Mouse (Mus musculus) limb, embryonic 14.5 days (tissue): ENCODE measurements around the gene Ccndbp1. TPM values are rescaled to one million over a fixed set of nuclear protein-coding genes. Genes with fewer than 3 reads are reported as not detected.

Source experiments
- ATAC-seq: fragments of 200-750 bp; cut with Nextera tagmentation; 2 replicates; pipeline ENCODE4 v1.8.0; 2017; ENCODE audit warnings: low read depth, moderate number of reproducible peaks, moderate TSS enrichment; ENCODE audit not compliant: low FRiP score
- DNase-seq: peaks from one replicate; pipeline ENCODE4 v3.0.0-alpha.2; 2015; ENCODE audit warnings: low spot score
- H3K27ac ChIP-seq: fragments of 300-500 bp; sonication (generic); replicated peaks from 2 replicates; pipeline ENCODE4 v1.5.1; 2014; ENCODE audit warnings: low read depth, mild to moderate bottlenecking, low read length, moderate library complexity, mixed read lengths
- H3K27me3 ChIP-seq: fragments of 300-500 bp; sonication (generic); 2 replicates; pipeline ENCODE4 v1.6.1; 2014; ENCODE audit warnings: low read length, mixed read lengths; ENCODE audit not compliant: control insufficient read depth, insufficient read depth
- H3K36me3 ChIP-seq: fragments of 300-500 bp; sonication (generic); 2 replicates; pipeline ENCODE4 v1.6.1; 2014; ENCODE audit warnings: mild to moderate bottlenecking, low read length, moderate library complexity, mixed read lengths; ENCODE audit not compliant: control insufficient read depth, insufficient read depth
- H3K4me1 ChIP-seq: fragments of 300-500 bp; sonication (generic); 2 replicates; pipeline ENCODE4 v1.6.1; 2014; ENCODE audit warnings: antibody characterized with exemption, low read length, mixed read lengths; ENCODE audit not compliant: control insufficient read depth, insufficient read depth
- H3K4me2 ChIP-seq: fragments of 300-500 bp; sonication (generic); replicated peaks from 2 replicates; pipeline ENCODE4 v1.6.1; 2014; ENCODE audit warnings: low read depth, mild to moderate bottlenecking, low read length, moderate library complexity; ENCODE audit not compliant: severe bottlenecking
- H3K4me3 ChIP-seq: fragments of 300-500 bp; sonication (generic); replicated peaks from 2 replicates; pipeline ENCODE4 v1.5.1; 2014; ENCODE audit warnings: low read length
- H3K9ac ChIP-seq: fragments of 300-500 bp; sonication (generic); 2 replicates; pipeline ENCODE4 v1.6.1; 2014; ENCODE audit warnings: mild to moderate bottlenecking, low read depth, low read length, moderate library complexity; ENCODE audit not compliant: severe bottlenecking
- H3K9me3 ChIP-seq: fragments of 300-500 bp; sonication (generic); 2 replicates; pipeline ENCODE4 v1.6.1; 2016; ENCODE audit warnings: low read length; ENCODE audit not compliant: control insufficient read depth
- POLR2A ChIP-seq: fragments of 200-500 bp; IDR thresholded peaks from 2 replicates; pipeline ENCODE4 v1.8.0; 2012; ENCODE audit warnings: inconsistent platforms, mild to moderate bottlenecking, moderate library complexity, borderline replicate concordance; ENCODE audit not compliant: insufficient read depth, insufficient read length; ENCODE audit errors: extremely low read depth
- WGBS: fragments of 180-500 bp; shearing (Covaris S2); extraction: QIAGEN DNeasy Blood & Tissue Kit; methylation state at CpG from one replicate; pipeline ENCODE4 v1.1.7; 2014; 5-methylcytosine and 5-hydroxymethylcytosine counted together
- microRNA-seq: library from miRNA; unstranded; fragments of <30 nt; microRNA quantifications from one replicate; pipeline ENCODE4, GENCODE M21; 2016
- polyA plus RNA-seq, 2 experiments: library from polyadenylated mRNA; depleted of rRNA in 1 of 2; stranded (reverse) in 1 of 2; unstranded in 1 of 2; fragments of >200 nt; fragmentation: Nextera tagmentation in 1 of 2; extraction: Ambion mirVana in 1 of 2; gene quantifications; 2 replicates each; pipeline versions ENCODE4 v1.2.1 to v1.2.3; 2012 to 2014

Ccndbp1 gene
- polyA plus RNA-seq, 2 experiments, result 39.9 to 40.7 TPM

DNA sequence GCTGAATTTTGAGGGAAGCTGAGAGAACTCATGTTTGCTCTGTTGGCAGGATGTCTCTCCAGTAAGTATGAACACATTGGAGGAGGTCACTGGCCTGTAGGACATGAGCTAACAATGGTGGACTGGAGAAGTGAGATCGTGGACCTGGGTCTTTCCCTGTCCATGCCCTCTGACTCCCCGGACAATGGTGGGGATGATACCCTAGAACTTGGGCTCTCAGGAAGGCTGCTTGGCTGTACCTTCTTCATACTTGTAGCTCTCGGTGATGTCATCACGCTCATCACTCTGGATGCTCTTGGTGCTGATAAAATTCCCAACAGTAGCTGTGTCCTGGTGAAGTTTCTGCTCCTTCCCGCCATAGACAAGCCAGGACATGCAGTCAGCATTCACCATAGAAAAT lies 44.0 kb downstream of the Ccndbp1 start:
- Histone ChIP-seq H3K4me1 (no peaks in the 10 kb centered on the region), H3K9me3 (no peaks in the 10 kb centered on the region), H3K36me3 (no peaks in the 10 kb centered on the region), H3K27me3 (no peaks in the 10 kb centered on the region), H3K9ac (no peak overlapping the region), H3K4me3 (no peak overlapping the region), H3K27ac (no peak overlapping the region), H3K4me2 (no peak overlapping the region)
- DNase-seq, result no peak
- TF ChIP-seq POLR2A, result no peak
- no peak for ATAC-seq
- 93% methylated on average over 5 of the region's 5 CpGs for WGBS

DNA sequence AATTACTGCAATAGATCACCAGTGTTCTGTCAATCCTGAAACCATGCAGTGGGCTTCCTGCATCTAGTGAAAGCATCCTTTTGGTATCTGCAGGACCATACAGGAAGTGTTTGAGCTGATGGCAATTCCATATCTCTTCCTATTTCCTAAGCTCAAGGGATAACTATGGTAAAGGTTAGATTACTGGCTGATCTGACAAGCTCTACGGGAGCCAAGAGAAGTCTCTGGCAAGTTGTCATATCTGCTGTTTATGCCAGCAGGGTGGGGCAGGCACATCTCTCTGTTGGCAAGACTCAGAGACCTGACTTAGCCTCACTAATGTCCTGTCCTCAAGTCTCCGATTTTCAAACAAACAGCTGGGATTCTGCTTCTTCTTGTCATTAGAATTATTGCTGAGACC lies 45.9 kb downstream of the Ccndbp1 start:
- H3K4me3 ChIP-seq, result no peak overlapping the region
- ATAC-seq (no peak), DNase-seq (no peak)
- no peak for TF ChIP-seq POLR2A
- no peak overlapping the region for H3K27ac ChIP-seq
- no peaks in the 10 kb centered on the region for H3K9me3 ChIP-seq
- H3K4me2 ChIP-seq, result no peak overlapping the region
- no peaks in the 10 kb centered on the region for H3K36me3 ChIP-seq
- WGBS, result 72% methylated on average over 2 of the region's 2 CpGs
- H3K4me1 ChIP-seq, result no peaks in the 10 kb centered on the region
- no peak overlapping the region for H3K9ac ChIP-seq
- no peaks in the 10 kb centered on the region for H3K27me3 ChIP-seq

DNA sequence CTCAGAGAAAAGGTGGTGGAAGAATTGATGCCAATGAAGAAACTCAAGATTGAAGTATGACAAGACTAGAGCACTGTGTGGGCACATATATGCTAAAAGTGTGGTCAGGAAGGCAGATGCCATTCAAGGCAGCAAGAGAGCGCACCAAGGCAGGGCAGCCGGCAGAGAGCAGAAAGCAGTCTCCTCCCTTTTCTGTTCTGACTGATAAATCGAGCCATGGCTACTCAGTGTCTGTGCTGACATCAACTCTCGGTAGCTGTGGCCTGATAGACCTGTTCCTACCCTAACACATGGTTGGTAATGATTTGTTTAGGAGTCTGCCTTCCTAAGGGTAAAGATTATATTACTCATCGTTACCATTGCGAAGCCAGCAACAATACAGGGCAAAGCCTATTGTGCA lies 47.7 kb downstream of the Ccndbp1 start:
- no peaks in the 10 kb centered on the region for H3K9me3 ChIP-seq
- H3K4me3 ChIP-seq, result no peak overlapping the region
- ATAC-seq (no peak), DNase-seq (no peak)
- H3K36me3 ChIP-seq, result no peaks in the 10 kb centered on the region
- H3K9ac ChIP-seq, result no peak overlapping the region
- WGBS, result 90% methylated on average over 6 of the region's 6 CpGs
- no peak overlapping the region for H3K27ac ChIP-seq
- no peak overlapping the region for H3K4me2 ChIP-seq
- H3K27me3 ChIP-seq, result no peaks in the 10 kb centered on the region
- no peak for TF ChIP-seq POLR2A
- H3K4me1 ChIP-seq, result no peaks in the 10 kb centered on the region

DNA sequence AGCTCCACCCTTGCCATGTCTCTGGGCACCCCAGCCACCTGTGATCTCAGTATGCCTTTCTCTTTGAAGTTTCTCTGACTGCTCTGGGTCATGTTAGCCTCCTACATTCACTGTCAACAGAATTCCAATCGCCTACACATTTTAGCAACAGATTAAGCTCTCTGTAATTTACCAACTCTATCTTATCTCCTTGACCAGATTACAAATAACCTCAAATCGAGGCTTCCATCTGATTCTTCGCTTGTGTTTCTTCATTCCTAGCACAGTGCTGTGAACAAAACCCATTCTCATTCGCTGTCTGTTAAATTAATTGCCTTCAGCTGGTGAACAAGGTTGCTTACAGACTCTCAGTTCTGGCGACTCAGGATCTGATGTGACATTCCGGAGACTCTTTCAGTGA lies 49.8 kb downstream of the Ccndbp1 start:
- Histone ChIP-seq H3K4me2 (no peak overlapping the region), H3K4me1 (no peaks in the 10 kb centered on the region), H3K27me3 (no peaks in the 10 kb centered on the region), H3K4me3 (no peak overlapping the region), H3K36me3 (no peaks in the 10 kb centered on the region), H3K9ac (no peak overlapping the region), H3K9me3 (no peaks in the 10 kb centered on the region), H3K27ac (no peak overlapping the region)
- 57% methylated on average over 6 of the region's 6 CpGs for WGBS
- TF ChIP-seq POLR2A, result no peak
- ATAC-seq, result no peak
- DNase-seq, result no peak

DNA sequence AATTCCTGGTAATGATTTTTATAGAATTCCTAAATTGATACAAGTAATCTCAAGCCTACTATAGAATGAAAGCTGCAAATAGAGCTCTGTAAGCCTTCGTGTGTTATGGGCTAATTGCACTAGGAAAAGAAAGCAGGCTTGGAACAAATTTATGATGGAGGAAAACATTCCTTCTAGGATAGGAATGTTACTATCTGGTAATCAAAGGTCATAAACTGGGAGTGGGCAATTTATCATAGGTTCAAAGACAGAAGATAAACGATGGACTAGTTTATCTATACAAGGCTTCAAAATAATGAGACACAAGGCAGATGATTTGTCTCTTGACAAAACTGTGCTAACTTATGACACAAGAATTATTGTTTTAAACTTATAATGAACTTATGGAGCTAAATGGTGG lies 53.1 kb downstream of the Ccndbp1 start:
- Histone ChIP-seq H3K27me3 (no peaks in the 10 kb centered on the region), H3K4me3 (no peak overlapping the region), H3K36me3 (no peaks in the 10 kb centered on the region), H3K27ac (no peak overlapping the region), H3K4me1 (no peaks in the 10 kb centered on the region), H3K9me3 (no peaks in the 10 kb centered on the region), H3K4me2 (no peak overlapping the region), H3K9ac (no peak overlapping the region)
- WGBS, result 69% methylated on average over 2 of the region's 2 CpGs
- no peak for ATAC-seq
- no peak for DNase-seq
- TF ChIP-seq POLR2A, result no peak

Small RNA genes within 50 kb of the gene (microRNA-seq; reads per million reads assigned to microRNA genes)
- gene Gm44325, result not detected

Other genes with a start within 250 kb of the Ccndbp1 start
- 37.8 and 48.7 TPM in 2 replicates for gene Cdan1, start 158.3 kb upstream of the Ccndbp1 start, polyA plus RNA-seq (2012; rRNA removed)
- gene Cdan1, start 158.3 kb upstream of the Ccndbp1 start, polyA plus RNA-seq (2014; fragmentation: Nextera tagmentation; extraction: Ambion mirVana), result 11.3 and 11.5 TPM in 2 replicates
- gene Ttbk2, start 157.8 kb upstream of the Ccndbp1 start, polyA plus RNA-seq (2012; rRNA removed), result 6.7 TPM in 2 replicates
- gene Ttbk2, start 157.8 kb upstream of the Ccndbp1 start, polyA plus RNA-seq (2014; fragmentation: Nextera tagmentation; extraction: Ambion mirVana), result 5.4 and 5.5 TPM in 2 replicates
- gene Ubr1, start 37.7 kb upstream of the Ccndbp1 start, polyA plus RNA-seq (2012; rRNA removed), result 16.8 and 29.9 TPM in 2 replicates
- gene Ubr1, start 37.7 kb upstream of the Ccndbp1 start, polyA plus RNA-seq (2014; fragmentation: Nextera tagmentation; extraction: Ambion mirVana), result 22.3 and 22.6 TPM in 2 replicates
- 2.9 and 3.0 TPM in 2 replicates for gene Tmem62, start 31.4 kb upstream of the Ccndbp1 start, polyA plus RNA-seq (2012; rRNA removed)
- gene Tmem62, start 31.4 kb upstream of the Ccndbp1 start, polyA plus RNA-seq (2014; fragmentation: Nextera tagmentation; extraction: Ambion mirVana), result 1.4 and 1.5 TPM in 2 replicates
- 0.38 and 0.77 TPM in 2 replicates for gene Epb42, start 28.7 kb downstream of the Ccndbp1 start, polyA plus RNA-seq (2012; rRNA removed)
- gene Epb42, start 28.7 kb downstream of the Ccndbp1 start, polyA plus RNA-seq (2014; fragmentation: Nextera tagmentation; extraction: Ambion mirVana), result 0.98 TPM in 1 of 2 replicates, not detected in the other
- gene Tgm5, start 77.4 kb downstream of the Ccndbp1 start, polyA plus RNA-seq (2012; rRNA removed), result 0.08 and 0.10 TPM in 2 replicates
- not detected in 2 replicates for gene Tgm5, start 77.4 kb downstream of the Ccndbp1 start, polyA plus RNA-seq (2014; fragmentation: Nextera tagmentation; extraction: Ambion mirVana)
- 0.05 and 0.06 TPM in 2 replicates for gene Tgm7, start 101.4 kb downstream of the Ccndbp1 start, polyA plus RNA-seq (2012; rRNA removed)
- gene Tgm7, start 101.4 kb downstream of the Ccndbp1 start, polyA plus RNA-seq (2014; fragmentation: Nextera tagmentation; extraction: Ambion mirVana), result not detected in 2 replicates
- gene Adal, start 132.0 kb downstream of the Ccndbp1 start, polyA plus RNA-seq (2012; rRNA removed), result 15.0 and 16.8 TPM in 2 replicates
- gene Adal, start 132.0 kb downstream of the Ccndbp1 start, polyA plus RNA-seq (2014; fragmentation: Nextera tagmentation; extraction: Ambion mirVana), result 17.8 and 19.5 TPM in 2 replicates
- gene Lcmt2, start 132.2 kb downstream of the Ccndbp1 start, polyA plus RNA-seq (2012; rRNA removed), result 9.4 and 10.3 TPM in 2 replicates
- 19.9 and 21.3 TPM in 2 replicates for gene Lcmt2, start 132.2 kb downstream of the Ccndbp1 start, polyA plus RNA-seq (2014; fragmentation: Nextera tagmentation; extraction: Ambion mirVana)
- 53.6 and 66.3 TPM in 2 replicates for gene Tubgcp4, start 162.3 kb downstream of the Ccndbp1 start, polyA plus RNA-seq (2012; rRNA removed)
- 47.9 and 49.4 TPM in 2 replicates for gene Tubgcp4, start 162.3 kb downstream of the Ccndbp1 start, polyA plus RNA-seq (2014; fragmentation: Nextera tagmentation; extraction: Ambion mirVana)
- 6.8 and 7.2 TPM in 2 replicates for gene Zscan29, start 162.7 kb downstream of the Ccndbp1 start, polyA plus RNA-seq (2012; rRNA removed)
- 9.2 and 10.2 TPM in 2 replicates for gene Zscan29, start 162.7 kb downstream of the Ccndbp1 start, polyA plus RNA-seq (2014; fragmentation: Nextera tagmentation; extraction: Ambion mirVana)